Mouse (Mus musculus) heart, adult 18-20 months (tissue): ENCODE data around the gene Parp8. TPM values are rescaled to one million over a fixed set of nuclear protein-coding genes. Genes with fewer than 3 reads are reported as not detected.

ENCODE experiments used
- DNase-seq, 2 experiments: peaks; one replicate each; pipeline ENCODE4 v3.0.0; 2021 to 2022; ENCODE audit warnings: mixed read lengths in 1 of 2
- total RNA-seq, 2 experiments: library from RNA; stranded (reverse); gene quantifications; 2 replicates each; pipeline ENCODE4 v1.2.3; 2021

The Parp8 gene
- total RNA-seq, 2 experiments from 2014 or later: 8.1 to 9.0 TPM

GRCm38 (mm10) chr13:116843937-116844336 lies 181.4 kb downstream of the Parp8 start:
- no peak for DNase-seq

- no peak for DNase-seq
Observed at GRCm38 (mm10) chr13:116830984-116831383, 194.4 kb downstream of the Parp8 start.

- no peak for DNase-seq
Observed at GRCm38 (mm10) chr13:116829015-116829414, 196.3 kb downstream of the Parp8 start.

GRCm38 (mm10) chr13:116811456-116811855 lies 213.9 kb downstream of the Parp8 start:
- no peak for DNase-seq

Other genes with a start within 250 kb of the Parp8 start
- 10 to 100 TPM; 12.0 to 14.3 TPM for gene Emb, start 183.0 kb upstream of the Parp8 start, total RNA-seq
- not detected for gene Gm17509, start 195.5 kb upstream of the Parp8 start, total RNA-seq